Mouse (Mus musculus) kidney, postnatal 14 days (tissue): ENCODE measurements around the gene Slc25a20.
A peak's percentile ranks its signal among the peaks of the same experiment; 100 is the strongest.

ENCODE experiments used
- DNase-seq: peaks from one replicate; pipeline ENCODE4 v3.0.0; 2022; ENCODE audit warnings: mixed read lengths

The Slc25a20 gene

GRCm38 (mm10) chr9:108687686-108688085 is 25.8 kb downstream of the Slc25a20 start:
- no peak for DNase-seq

- DNase-seq = no peak
Measured at GRCm38 (mm10) chr9:108688451-108688850, 26.6 kb downstream of the Slc25a20 start.

- no peak for DNase-seq
Measured at GRCm38 (mm10) chr9:108689106-108689505, 27.2 kb downstream of the Slc25a20 start, which contains the start of gene Prkar2a. Gene Prkar2a, plus strand, starts transcription at chr9:108689314.

GRCm38 (mm10) chr9:108689993-108690392 is 28.1 kb downstream of the Slc25a20 start:
- DNase-seq = no peak

- peak; percentile 14 for DNase-seq
Measured at GRCm38 (mm10) chr9:108690914-108691313, 29.0 kb downstream of the Slc25a20 start.

- DNase-seq = no peak
Measured at GRCm38 (mm10) chr9:108691371-108691770, 29.5 kb downstream of the Slc25a20 start.

GRCm38 (mm10) chr9:108691846-108692225 is 29.9 kb downstream of the Slc25a20 start:
- peak; percentile 95 for DNase-seq

- DNase-seq = peak; percentile 73
Measured at GRCm38 (mm10) chr9:108692226-108693041, 30.5 kb downstream of the Slc25a20 start.

- DNase-seq = no peak
Measured at GRCm38 (mm10) chr9:108693946-108694345, 32.1 kb downstream of the Slc25a20 start.

- no peak for DNase-seq
Measured at GRCm38 (mm10) chr9:108694533-108694932, 32.6 kb downstream of the Slc25a20 start.

- DNase-seq = no peak
Measured at GRCm38 (mm10) chr9:108702476-108702875, 40.6 kb downstream of the Slc25a20 start.

GRCm38 (mm10) chr9:108703373-108704110 is 41.7 kb downstream of the Slc25a20 start:
- DNase-seq = no peak

GRCm38 (mm10) chr9:108704591-108704990 is 42.7 kb downstream of the Slc25a20 start:
- no peak for DNase-seq

GRCm38 (mm10) chr9:108707212-108707611 is 45.3 kb downstream of the Slc25a20 start:
- DNase-seq = no peak

GRCm38 (mm10) chr9:108708833-108709232 is 46.9 kb downstream of the Slc25a20 start:
- no peak for DNase-seq

- DNase-seq = no peak
Measured at GRCm38 (mm10) chr9:108710767-108711166, 48.9 kb downstream of the Slc25a20 start.

- DNase-seq = no peak
Measured at GRCm38 (mm10) chr9:108716199-108716598, 54.3 kb downstream of the Slc25a20 start.

- no peak for DNase-seq
Measured at GRCm38 (mm10) chr9:108723751-108724150, 61.9 kb downstream of the Slc25a20 start.

- DNase-seq = no peak
Measured at GRCm38 (mm10) chr9:108726116-108726515, 64.2 kb downstream of the Slc25a20 start.

GRCm38 (mm10) chr9:108729050-108729449 is 67.2 kb downstream of the Slc25a20 start:
- no peak for DNase-seq

GRCm38 (mm10) chr9:108732462-108732861 is 70.6 kb downstream of the Slc25a20 start:
- no peak for DNase-seq
